Mouse (Mus musculus): ENCODE results near the gene Mars. TPM values are rescaled to one million over a fixed set of nuclear protein-coding genes. Genes with fewer than 3 reads are reported as not detected.
A peak's percentile ranks its signal among the peaks of the same experiment; 100 is the strongest.

The Mars gene
- polyA plus RNA-seq, 1 experiment: not detected

GRCm38 (mm10) chr10:127350594-127351284 lies 39.2 kb upstream of the Mars start:
- WGBS: 14% methylated on average over 24 of the region's 24 CpGs
- no peak for TF ChIP-seq POLR2A (IDR thresholded peaks at IDR 0.05; ENCODE audit: insufficient read depth, low read depth, low read length)
- TF ChIP-seq CTCF (IDR thresholded peaks at IDR 0.05; ENCODE audit: insufficient read depth, low read depth, low read length): peak; percentile 61; the same call in 1 of the 2 replicates
- peak overlapping the region; percentile 36 for H3K4me3 ChIP-seq (ENCODE audit: insufficient read depth, low read depth, low read length)
- no peak overlapping the region; the same call in 1 of the 2 replicates for H3K27ac ChIP-seq (ENCODE audit: insufficient read depth, low read depth, low read length)
- peaks cover 37% of the 10 kb centered on the region for H3K4me1 ChIP-seq (ENCODE audit: control insufficient read depth, insufficient read depth, low read length)

- Histone ChIP-seq H3K27ac (ENCODE audit: insufficient read depth, low read depth, low read length) (no peak overlapping the region), H3K4me3 (ENCODE audit: insufficient read depth, low read depth, low read length) (no peak overlapping the region), H3K4me1 (ENCODE audit: control insufficient read depth, insufficient read depth, low read length) (peaks cover 28% of the 10 kb centered on the region)
- 82% methylated on average over 8 of the region's 8 CpGs for WGBS
- no peak for TF ChIP-seq CTCF (IDR thresholded peaks at IDR 0.05; ENCODE audit: insufficient read depth, low read depth, low read length)
- no peak for TF ChIP-seq POLR2A (IDR thresholded peaks at IDR 0.05; ENCODE audit: insufficient read depth, low read depth, low read length)
Measured at GRCm38 (mm10) chr10:127349810-127350209, 38.2 kb upstream of the Mars start.

- TF ChIP-seq CTCF (IDR thresholded peaks at IDR 0.05; ENCODE audit: insufficient read depth, low read depth, low read length) (no peak), POLR2A (IDR thresholded peaks at IDR 0.05; ENCODE audit: insufficient read depth, low read depth, low read length) (no peak)
Measured at GRCm38 (mm10) chr10:127348957-127349356, 37.4 kb upstream of the Mars start.

GRCm38 (mm10) chr10:127346173-127346572 lies 34.6 kb upstream of the Mars start:
- Histone ChIP-seq H3K27ac (ENCODE audit: insufficient read depth, low read depth, low read length) (no peak overlapping the region), H3K4me1 (ENCODE audit: control insufficient read depth, insufficient read depth, low read length) (peaks cover 16% of the 10 kb centered on the region), H3K4me3 (ENCODE audit: insufficient read depth, low read depth, low read length) (no peak overlapping the region)
- TF ChIP-seq POLR2A (IDR thresholded peaks at IDR 0.05; ENCODE audit: insufficient read depth, low read depth, low read length) (no peak), CTCF (IDR thresholded peaks at IDR 0.05; ENCODE audit: insufficient read depth, low read depth, low read length) (no peak)
- 91% methylated on average over 3 of the region's 3 CpGs for WGBS

More at GRCm38 (mm10) chr10:127348957-127349356, 37.4 kb upstream of the Mars start:
- whole genome bisulfite sequencing: 68% methylated on average over 4 of the region's 4 CpGs
- Histone ChIP-seq H3K4me1 (ENCODE audit: control insufficient read depth, insufficient read depth, low read length) (peaks cover 23% of the 10 kb centered on the region), H3K27ac (ENCODE audit: insufficient read depth, low read depth, low read length) (no peak overlapping the region), H3K4me3 (ENCODE audit: insufficient read depth, low read depth, low read length) (no peak overlapping the region)

GRCm38 (mm10) chr10:127343029-127343428 lies 31.4 kb upstream of the Mars start:
- 78% methylated on average over 3 of the region's 3 CpGs for WGBS
- Histone ChIP-seq H3K4me1 (ENCODE audit: control insufficient read depth, insufficient read depth, low read length) (peaks cover 17% of the 10 kb centered on the region), H3K27ac (ENCODE audit: insufficient read depth, low read depth, low read length) (no peak overlapping the region), H3K4me3 (ENCODE audit: insufficient read depth, low read depth, low read length) (no peak overlapping the region)
- TF ChIP-seq POLR2A (IDR thresholded peaks at IDR 0.05; ENCODE audit: insufficient read depth, low read depth, low read length): no peak
- TF ChIP-seq CTCF (IDR thresholded peaks at IDR 0.05; ENCODE audit: insufficient read depth, low read depth, low read length): no peak

GRCm38 (mm10) chr10:127341891-127342639 lies 30.5 kb upstream of the Mars start, which contains the start of gene Gli1:
Gene Gli1 (minus strand): TSS chr10:127341974.
- WGBS: under 1% methylated on average over 29 of the region's 29 CpGs
- TF ChIP-seq POLR2A (IDR thresholded peaks at IDR 0.05; ENCODE audit: insufficient read depth, low read depth, low read length) (no peak), CTCF (IDR thresholded peaks at IDR 0.05; ENCODE audit: insufficient read depth, low read depth, low read length) (peak; percentile 56; the same call in 1 of the 2 replicates)
- H3K27ac ChIP-seq (ENCODE audit: insufficient read depth, low read depth, low read length): no peak within 1 kb of the TSS

GRCm38 (mm10) chr10:127341360-127341690 lies 29.7 kb upstream of the Mars start:
- Histone ChIP-seq H3K4me3 (ENCODE audit: insufficient read depth, low read depth, low read length) (no peak overlapping the region), H3K4me1 (ENCODE audit: control insufficient read depth, insufficient read depth, low read length) (peaks cover 17% of the 10 kb centered on the region), H3K27ac (ENCODE audit: insufficient read depth, low read depth, low read length) (no peak overlapping the region)
- 1% methylated on average over 11 of the region's 11 CpGs for WGBS
- TF ChIP-seq CTCF (IDR thresholded peaks at IDR 0.05; ENCODE audit: insufficient read depth, low read depth, low read length): no peak
- no peak for TF ChIP-seq POLR2A (IDR thresholded peaks at IDR 0.05; ENCODE audit: insufficient read depth, low read depth, low read length)

More at GRCm38 (mm10) chr10:127341891-127342639, 30.5 kb upstream of the Mars start, which contains the start of gene Gli1:
- Histone ChIP-seq H3K4me3 (ENCODE audit: insufficient read depth, low read depth, low read length) (peak within 1 kb of the TSS; percentile 18), H3K4me1 (ENCODE audit: control insufficient read depth, insufficient read depth, low read length) (peaks cover 17% of the 10 kb centered on the region)

GRCm38 (mm10) chr10:127340577-127341359 lies 29.2 kb upstream of the Mars start:
- WGBS: 8% methylated on average over 27 of the region's 27 CpGs
- TF ChIP-seq CTCF (IDR thresholded peaks at IDR 0.05; ENCODE audit: insufficient read depth, low read depth, low read length) (no peak), POLR2A (IDR thresholded peaks at IDR 0.05; ENCODE audit: insufficient read depth, low read depth, low read length) (no peak)
- no peak overlapping the region for H3K27ac ChIP-seq (ENCODE audit: insufficient read depth, low read depth, low read length)
- H3K4me3 ChIP-seq (ENCODE audit: insufficient read depth, low read depth, low read length): no peak overlapping the region
- H3K4me1 ChIP-seq (ENCODE audit: control insufficient read depth, insufficient read depth, low read length): peaks cover 17% of the 10 kb centered on the region

Measured in olfactory bulb, adult 2 months (tissue).